Mouse (Mus musculus): Measurements from ENCODE around the gene Pgam2. TPM values are rescaled to one million over a fixed set of nuclear protein-coding genes. Genes with fewer than 3 reads are reported as not detected.

Pgam2 gene
- total and polyA plus RNA-seq, 3 experiments = 0.22 to 2.6 (median 1.8) TPM

DNA sequence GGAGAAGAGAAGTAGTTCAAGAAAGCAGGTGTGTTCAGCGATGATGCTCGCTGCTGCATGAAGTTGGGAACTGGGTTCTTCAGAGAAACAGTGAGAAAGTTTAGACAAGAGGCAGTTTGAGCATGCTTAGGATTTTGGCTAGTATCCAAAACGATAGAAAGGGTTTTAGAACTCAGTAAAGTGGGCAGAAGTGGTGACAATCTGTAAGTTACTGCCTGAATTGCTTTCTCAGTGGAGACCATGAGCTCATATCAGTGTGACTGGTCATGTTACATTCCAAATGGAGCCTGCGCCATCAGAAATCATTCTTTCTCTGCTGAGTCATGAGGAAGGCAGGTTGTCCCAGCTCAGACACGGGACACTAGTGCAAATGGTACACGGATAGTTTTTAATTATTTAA, 37.5 kb downstream of the Pgam2 start:
- Histone ChIP-seq H3K27me3 (ENCODE audit: insufficient read depth, low read length) (no peaks in the 10 kb centered on the region), H3K9me3 (replicated peaks) (no peaks in the 10 kb centered on the region), H3K36me3 (replicated peaks) (peaks cover 28% of the 10 kb centered on the region), H3K4me3 (ENCODE audit: low read depth, low read length) (no peak overlapping the region), H3K4me1 (ENCODE audit: insufficient read depth, low read depth, low read length) (peaks cover 4% of the 10 kb centered on the region; the same call in 1 of the 2 replicates)
- ATAC-seq (ENCODE audit: extremely low read depth, insufficient number of reproducible peaks, low FRiP score, poor library complexity, severe bottlenecking) (no peak), DNase-seq (ENCODE audit: low spot score) (no peak)
- TF ChIP-seq GATA1 (IDR thresholded peaks at IDR 0.05; ENCODE audit: borderline replicate concordance, low read length) (no peak), TAL1 (conservative IDR thresholded peaks at IDR 0.05; ENCODE audit: low read depth, low read length) (no peak), POLR2AphosphoS5 (IDR thresholded peaks at IDR 0.05; ENCODE audit: insufficient replicate concordance, low read depth, low read length) (no peak), GATA2 (IDR thresholded peaks at IDR 0.05; ENCODE audit: borderline replicate concordance, low read depth, low read length) (no peak), CTCF (IDR thresholded peaks at IDR 0.05; ENCODE audit: low read depth, low read length) (no peak)

DNA sequence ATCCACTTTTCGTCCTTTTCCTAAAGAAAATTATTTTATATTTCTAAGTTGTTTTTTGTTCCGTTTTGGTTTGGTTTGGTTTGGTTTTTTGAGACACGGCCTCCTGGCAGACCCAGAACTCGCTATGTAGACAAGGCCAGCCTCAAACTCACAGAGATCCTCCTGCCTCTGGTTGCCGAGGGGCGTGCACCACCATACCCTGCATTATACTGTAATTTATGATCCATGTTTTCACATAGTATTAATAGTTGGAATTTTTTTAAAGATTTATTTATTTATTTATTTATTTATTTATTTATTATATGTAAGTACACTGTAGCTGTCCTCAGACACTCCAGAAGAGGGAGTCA, 40.9 kb downstream of the Pgam2 start:
- TF ChIP-seq CTCF (IDR thresholded peaks at IDR 0.05; ENCODE audit: low read depth, low read length) (no peak), GATA1 (IDR thresholded peaks at IDR 0.05; ENCODE audit: borderline replicate concordance, low read length) (no peak), POLR2AphosphoS5 (IDR thresholded peaks at IDR 0.05; ENCODE audit: insufficient replicate concordance, low read depth, low read length) (no peak), GATA2 (IDR thresholded peaks at IDR 0.05; ENCODE audit: borderline replicate concordance, low read depth, low read length) (no peak), TAL1 (conservative IDR thresholded peaks at IDR 0.05; ENCODE audit: low read depth, low read length) (no peak)
- Histone ChIP-seq H3K36me3 (replicated peaks) (peaks cover 24% of the 10 kb centered on the region), H3K9me3 (replicated peaks) (no peaks in the 10 kb centered on the region), H3K4me1 (ENCODE audit: insufficient read depth, low read depth, low read length) (peaks cover 20% of the 10 kb centered on the region), H3K4me3 (ENCODE audit: low read depth, low read length) (peak overlapping the region; percentile 82), H3K27me3 (ENCODE audit: insufficient read depth, low read length) (no peaks in the 10 kb centered on the region)
- DNase-seq (ENCODE audit: low spot score) (no peak), ATAC-seq (ENCODE audit: extremely low read depth, insufficient number of reproducible peaks, low FRiP score, poor library complexity, severe bottlenecking) (no peak)

DNA sequence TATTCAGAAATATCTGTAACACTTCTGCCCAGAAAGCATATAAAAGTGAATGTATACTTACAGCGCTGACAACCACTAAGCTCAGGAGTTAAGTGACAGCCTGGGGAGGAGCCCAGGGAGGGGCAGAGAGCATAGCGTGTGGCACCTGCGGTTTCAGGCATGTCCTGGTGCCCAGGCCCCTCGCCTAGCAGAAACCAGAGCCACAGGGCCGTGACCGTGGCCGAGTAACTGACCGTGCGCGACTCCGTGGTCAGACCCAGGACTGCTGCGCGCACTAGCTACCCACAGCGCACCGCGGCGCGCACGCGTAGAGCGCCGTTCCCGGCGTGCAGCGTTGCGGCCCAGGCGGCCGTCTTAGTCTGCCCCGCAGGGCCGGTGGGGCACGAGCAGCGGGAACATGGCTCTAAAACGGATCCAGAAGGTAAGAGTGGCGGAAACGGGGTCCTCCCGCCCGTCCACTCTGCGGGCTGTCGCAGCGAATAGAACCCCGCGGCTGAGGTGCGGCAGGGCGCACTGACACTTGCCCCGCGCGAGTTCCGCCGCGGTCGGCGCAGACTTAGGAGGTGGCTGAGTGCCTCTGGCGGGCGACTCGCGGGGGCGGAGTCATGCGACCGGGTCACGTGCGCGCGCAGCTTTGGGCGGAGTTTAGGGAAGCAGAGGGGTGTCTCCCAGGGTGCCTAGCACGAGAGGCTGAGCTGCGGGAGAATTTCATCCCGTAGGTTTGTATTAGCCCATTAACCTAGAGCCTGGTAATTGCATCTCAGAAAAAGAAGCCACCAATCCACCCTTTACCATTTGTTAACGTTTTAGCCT, 41.5 kb downstream of the Pgam2 start, which contains the start of gene Urgcp:
Gene Urgcp (minus strand): TSS at position 557 of the 813 bp plus-strand sequence.
- Histone ChIP-seq H3K4me1 (ENCODE audit: insufficient read depth, low read depth, low read length) (peaks cover 20% of the 10 kb centered on the region), H3K9me3 (replicated peaks) (no peaks in the 10 kb centered on the region), H3K36me3 (replicated peaks) (peaks cover 30% of the 10 kb centered on the region), H3K27me3 (ENCODE audit: insufficient read depth, low read length) (no peaks in the 10 kb centered on the region), H3K4me3 (ENCODE audit: low read depth, low read length) (peak within 1 kb of the TSS; percentile 82)
- DNase-seq (ENCODE audit: low spot score) (peak; percentile 98), ATAC-seq (ENCODE audit: extremely low read depth, insufficient number of reproducible peaks, low FRiP score, poor library complexity, severe bottlenecking) (peak; percentile 54)
- no peak for TF ChIP-seq GATA2 (IDR thresholded peaks at IDR 0.05; ENCODE audit: borderline replicate concordance, low read depth, low read length)
- TF ChIP-seq CTCF (IDR thresholded peaks at IDR 0.05; ENCODE audit: low read depth, low read length) = no peak
- no peak for TF ChIP-seq GATA1 (IDR thresholded peaks at IDR 0.05; ENCODE audit: borderline replicate concordance, low read length)
- TF ChIP-seq POLR2AphosphoS5 (IDR thresholded peaks at IDR 0.05; ENCODE audit: insufficient replicate concordance, low read depth, low read length) = 0 out of 2 replicates have a peak, but pooled peaks have one; percentile 31
- no peak for TF ChIP-seq TAL1 (conservative IDR thresholded peaks at IDR 0.05; ENCODE audit: low read depth, low read length)

DNA sequence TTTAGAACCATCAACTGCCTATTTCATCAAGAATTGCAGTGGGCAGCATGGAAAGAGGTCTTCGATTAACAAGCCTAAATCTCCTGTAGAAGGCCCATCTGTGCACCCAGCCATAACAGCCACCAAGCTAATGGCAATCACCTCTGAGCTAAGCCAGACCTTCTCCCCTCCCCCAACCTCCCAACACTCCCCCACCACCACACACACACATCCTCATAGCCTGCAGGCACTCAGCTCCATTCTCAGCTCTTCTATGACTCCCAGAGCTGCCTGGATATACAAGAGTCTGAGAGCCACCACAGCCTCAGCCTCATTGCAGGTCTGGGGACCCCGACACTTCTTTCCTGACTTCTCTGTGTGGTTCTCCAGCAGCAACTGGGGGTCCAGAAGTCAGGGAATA, 49.8 kb downstream of the Pgam2 start:
- H3K27me3 ChIP-seq (ENCODE audit: insufficient read depth, low read length) = no peaks in the 10 kb centered on the region
- H3K9me3 ChIP-seq (replicated peaks) = peaks cover 9% of the 10 kb centered on the region
- H3K4me3 ChIP-seq (ENCODE audit: low read depth, low read length) = no peak overlapping the region
- no peak for ATAC-seq (ENCODE audit: extremely low read depth, insufficient number of reproducible peaks, low FRiP score, poor library complexity, severe bottlenecking)
- DNase-seq (ENCODE audit: low spot score) = no peak
- peaks cover 30% of the 10 kb centered on the region for H3K36me3 ChIP-seq (replicated peaks)
- TF ChIP-seq GATA1 (IDR thresholded peaks at IDR 0.05; ENCODE audit: borderline replicate concordance, low read length) (no peak), GATA2 (IDR thresholded peaks at IDR 0.05; ENCODE audit: borderline replicate concordance, low read depth, low read length) (no peak), POLR2AphosphoS5 (IDR thresholded peaks at IDR 0.05; ENCODE audit: insufficient replicate concordance, low read depth, low read length) (no peak), TAL1 (conservative IDR thresholded peaks at IDR 0.05; ENCODE audit: low read depth, low read length) (no peak), CTCF (IDR thresholded peaks at IDR 0.05; ENCODE audit: low read depth, low read length) (no peak)
- peaks cover 5% of the 10 kb centered on the region; the same call in 1 of the 2 replicates for H3K4me1 ChIP-seq (ENCODE audit: insufficient read depth, low read depth, low read length)

Other genes with a start within 250 kb of the Pgam2 start
- 1.5 and 6.1 TPM in 2 replicates for gene Ankrd36, start 234.0 kb downstream of the Pgam2 start, total RNA-seq (2014; fragmentation: Nextera tagmentation)
- gene Ankrd36, start 234.0 kb downstream of the Pgam2 start, total RNA-seq (2017) = 1.5 and 2.9 TPM in 2 replicates
- 0.39 and 0.40 TPM in 2 replicates for gene Ankrd36, start 234.0 kb downstream of the Pgam2 start, polyA plus RNA-seq (2012)
- 17.9 and 26.1 TPM in 2 replicates for gene Mrps24, start 88.1 kb downstream of the Pgam2 start, total RNA-seq (2014; fragmentation: Nextera tagmentation)
- gene Mrps24, start 88.1 kb downstream of the Pgam2 start, total RNA-seq (2017) = 75.1 and 89.8 TPM in 2 replicates
- gene Mrps24, start 88.1 kb downstream of the Pgam2 start, polyA plus RNA-seq (2012) = 112 and 154 TPM in 2 replicates
- 6.8 and 7.2 TPM in 2 replicates for gene Urgcp, start 41.4 kb downstream of the Pgam2 start, total RNA-seq (2014; fragmentation: Nextera tagmentation)
- 7.9 and 8.2 TPM in 2 replicates for gene Urgcp, start 41.4 kb downstream of the Pgam2 start, total RNA-seq (2017)
- 8.7 and 8.9 TPM in 2 replicates for gene Urgcp, start 41.4 kb downstream of the Pgam2 start, polyA plus RNA-seq (2012)
- 36.4 and 39.3 TPM in 2 replicates for gene Dbnl, start 15.2 kb downstream of the Pgam2 start, total RNA-seq (2014; fragmentation: Nextera tagmentation)
- gene Dbnl, start 15.2 kb downstream of the Pgam2 start, total RNA-seq (2017) = 89.5 and 107 TPM in 2 replicates
- gene Dbnl, start 15.2 kb downstream of the Pgam2 start, polyA plus RNA-seq (2012) = 155 and 158 TPM in 2 replicates
- gene Polm, start 34.3 kb upstream of the Pgam2 start, total RNA-seq (2014; fragmentation: Nextera tagmentation) = 32.1 and 38.3 TPM in 2 replicates
- gene Polm, start 34.3 kb upstream of the Pgam2 start, total RNA-seq (2017) = 15.4 and 16.6 TPM in 2 replicates
- 38.2 and 48.7 TPM in 2 replicates for gene Polm, start 34.3 kb upstream of the Pgam2 start, polyA plus RNA-seq (2012)
- not detected in 2 replicates for gene Aebp1, start 58.2 kb upstream of the Pgam2 start, total RNA-seq (2014; fragmentation: Nextera tagmentation)
- 0.17 TPM in 1 of 2 replicates, not detected in the other for gene Aebp1, start 58.2 kb upstream of the Pgam2 start, total RNA-seq (2017)
- not detected in 2 replicates for gene Aebp1, start 58.2 kb upstream of the Pgam2 start, polyA plus RNA-seq (2012)
- gene Pold2, start 74.6 kb upstream of the Pgam2 start, total RNA-seq (2014; fragmentation: Nextera tagmentation) = 47.5 and 55.5 TPM in 2 replicates
- gene Pold2, start 74.6 kb upstream of the Pgam2 start, total RNA-seq (2017) = 30.1 and 39.4 TPM in 2 replicates
- gene Pold2, start 74.6 kb upstream of the Pgam2 start, polyA plus RNA-seq (2012) = 295 and 362 TPM in 2 replicates
- not detected in 2 replicates for gene Myl7, start 95.0 kb upstream of the Pgam2 start, total RNA-seq (2014; fragmentation: Nextera tagmentation)
- gene Myl7, start 95.0 kb upstream of the Pgam2 start, total RNA-seq (2017) = not detected in 2 replicates
- not detected in 2 replicates for gene Myl7, start 95.0 kb upstream of the Pgam2 start, polyA plus RNA-seq (2012)
- not detected in 2 replicates for gene Gck, start 146.3 kb upstream of the Pgam2 start, total RNA-seq (2014; fragmentation: Nextera tagmentation)
- gene Gck, start 146.3 kb upstream of the Pgam2 start, total RNA-seq (2017) = 0.06 and 0.11 TPM in 2 replicates
- not detected in 2 replicates for gene Gck, start 146.3 kb upstream of the Pgam2 start, polyA plus RNA-seq (2012)
- 20.3 and 22.5 TPM in 2 replicates for gene Ykt6, start 152.0 kb upstream of the Pgam2 start, total RNA-seq (2014; fragmentation: Nextera tagmentation)
- 51.5 and 55.9 TPM in 2 replicates for gene Ykt6, start 152.0 kb upstream of the Pgam2 start, total RNA-seq (2017)
- gene Ykt6, start 152.0 kb upstream of the Pgam2 start, polyA plus RNA-seq (2012) = 9.4 and 11.6 TPM in 2 replicates

Measured in G1E (cell line).